ENCODE assay signal across 31 mouse cellular contexts in genomic region chr9:114377168-114377567, GRCm38 (mm10). TPM values are rescaled to one million over a fixed set of nuclear protein-coding genes. Genes with fewer than 3 reads are reported as not detected.
A peak's percentile ranks its signal among the peaks of the same experiment; 100 is the strongest.
DNase-seq lines count a peak whose midpoint lies in the region; ATAC-seq and TF ChIP-seq lines count a peak whose summit lies in the region.
"Had no signal": no experiment of that assay in that cellular context is flagged by ENCODE, and none has a peak within 500 bp of the region (broad histone marks: within the 10 kb centered on the region; RNA-seq: fewer than 3 reads in every experiment).

No protein-coding gene starts in this region.

- H3K36me3 ChIP-seq in liver, embryonic 16.5 days (ENCODE audit: control insufficient read depth, insufficient read depth) = no peaks in the 10 kb centered on the region
- H3K36me3 ChIP-seq in liver, postnatal 0 days (replicated peaks; ENCODE audit: insufficient read depth, low read length) = peaks cover 4% of the 10 kb centered on the region; the same call in 1 of the 2 replicates
- peaks cover 66% of the 10 kb centered on the region for H3K36me3 ChIP-seq in heart, embryonic 10.5 days
- H3K36me3 ChIP-seq in heart, embryonic 15.5 days = peaks cover 29% of the 10 kb centered on the region
- H3K36me3 ChIP-seq in forebrain, embryonic 12.5 days (replicated peaks) = no peaks in the 10 kb centered on the region
- H3K36me3 ChIP-seq: hindbrain, embryonic 13.5 days; liver, embryonic 15.5 days; midbrain, embryonic 15.5 days; neural tube, embryonic 13.5 days had no signal

- H3K9ac ChIP-seq in liver, embryonic 16.5 days (ENCODE audit: low read depth, low read length) = no peak overlapping the region
- no peak overlapping the region for H3K9ac ChIP-seq in liver, postnatal 0 days (replicated peaks)
- no peak overlapping the region for H3K9ac ChIP-seq in heart, embryonic 15.5 days
- H3K9ac ChIP-seq in forebrain, embryonic 12.5 days = no peak overlapping the region
- H3K9ac ChIP-seq: forebrain, postnatal 0 days; hindbrain, embryonic 13.5 days; liver, embryonic 15.5 days; midbrain, embryonic 15.5 days; neural tube, embryonic 13.5 days; stomach, embryonic 15.5 days had no signal

- no peaks in the 10 kb centered on the region for H3K27me3 ChIP-seq in liver, embryonic 16.5 days (ENCODE audit: control insufficient read depth, insufficient read depth, low read depth, low read length)
- H3K27me3 ChIP-seq in liver, postnatal 0 days (ENCODE audit: insufficient read depth, low read length) = no peaks in the 10 kb centered on the region
- H3K27me3 ChIP-seq in heart, embryonic 10.5 days (ENCODE audit: insufficient read depth, poor library complexity, severe bottlenecking) = no peaks in the 10 kb centered on the region
- no peaks in the 10 kb centered on the region for H3K27me3 ChIP-seq in heart, embryonic 15.5 days
- H3K27me3 ChIP-seq in forebrain, embryonic 12.5 days = no peaks in the 10 kb centered on the region
- H3K27me3 ChIP-seq: hindbrain, embryonic 13.5 days; liver, embryonic 15.5 days; midbrain, embryonic 15.5 days; neural tube, embryonic 13.5 days; stomach, embryonic 15.5 days had no signal

- H3K4me3 ChIP-seq in liver, embryonic 16.5 days (ENCODE audit: low read depth, low read length) = no peak overlapping the region
- H3K4me3 ChIP-seq in liver, postnatal 0 days (ENCODE audit: low read depth, low read length) = no peak overlapping the region
- no peak overlapping the region for H3K4me3 ChIP-seq in heart, embryonic 10.5 days
- H3K4me3 ChIP-seq in heart, embryonic 15.5 days = no peak overlapping the region
- H3K4me3 ChIP-seq in forebrain, embryonic 12.5 days (replicated peaks) = no peak overlapping the region
- H3K4me3 ChIP-seq: forebrain, embryonic 10.5 days; hindbrain, embryonic 13.5 days; left cerebral cortex, adult 2 months; liver, embryonic 15.5 days; midbrain, embryonic 15.5 days; myocyte; neural tube, embryonic 13.5 days; stomach, embryonic 15.5 days had no signal

- H3K27ac ChIP-seq in liver, embryonic 16.5 days (ENCODE audit: low read length) = no peak overlapping the region
- H3K27ac ChIP-seq in liver, postnatal 0 days (ENCODE audit: low read depth) = no peak overlapping the region
- H3K27ac ChIP-seq in heart, embryonic 10.5 days = no peak overlapping the region
- no peak overlapping the region for H3K27ac ChIP-seq in heart, embryonic 15.5 days
- no peak overlapping the region for H3K27ac ChIP-seq in forebrain, embryonic 12.5 days
- H3K27ac ChIP-seq: forebrain, embryonic 10.5 days; hindbrain, embryonic 13.5 days; left cerebral cortex, adult 2 months; liver, embryonic 15.5 days; midbrain, embryonic 15.5 days; neural tube, embryonic 13.5 days; stomach, embryonic 15.5 days had no signal

- ATAC-seq in liver, embryonic 16.5 days (ENCODE audit: low read depth) = peak; percentile 27; the same call in 1 of the 2 replicates
- ATAC-seq in liver, postnatal 0 days = no peak
- peak; percentile 45; the same call in 1 of the 2 replicates for ATAC-seq in heart, embryonic 15.5 days (replicated peaks; ENCODE audit: insufficient number of reproducible peaks, insufficient read depth, low FRiP score, low read depth)
- ATAC-seq in megakaryocyte-erythroid progenitor cell, adult 5-6 weeks (replicated peaks; ENCODE audit: low FRiP score, low TSS enrichment, poor library complexity, severe bottlenecking) = peak; percentile 74
- ATAC-seq in forebrain, embryonic 12.5 days (ENCODE audit: low FRiP score) = no peak
- ATAC-seq: forebrain, postnatal 0 days; midbrain, embryonic 15.5 days had no signal

- no peak overlapping the region for H3K4me2 ChIP-seq in liver, embryonic 16.5 days (ENCODE audit: low read depth, low read length)
- H3K4me2 ChIP-seq in liver, postnatal 0 days (ENCODE audit: low read depth, low read length) = no peak overlapping the region
- no peak overlapping the region for H3K4me2 ChIP-seq in heart, embryonic 15.5 days
- no peak overlapping the region for H3K4me2 ChIP-seq in forebrain, embryonic 12.5 days
- H3K4me2 ChIP-seq: hindbrain, embryonic 13.5 days; liver, embryonic 15.5 days; midbrain, embryonic 15.5 days; neural tube, embryonic 13.5 days; stomach, embryonic 15.5 days had no signal

- DNase-seq in liver, postnatal 0 days = no peak
- peak; percentile 58 for DNase-seq in heart, embryonic 10.5 days (ENCODE audit: low spot score)
- no peak for DNase-seq in embryo, embryonic 11 days
- DNase-seq: adrenal gland, postnatal 14 days; B cell, adult 2 months; cerebellum, adult 8-10 months; cerebellum, postnatal 36 days; forebrain, postnatal 0 days; gastrocnemius, postnatal 14 days; kidney, adult 18-20 months; lung, postnatal 36 days; thymus, postnatal 36 days had no signal

- no peaks in the 10 kb centered on the region for H3K9me3 ChIP-seq in liver, embryonic 16.5 days (replicated peaks; ENCODE audit: control insufficient read depth, low read length)
- H3K9me3 ChIP-seq in liver, postnatal 0 days (ENCODE audit: low read length) = no peaks in the 10 kb centered on the region
- no peaks in the 10 kb centered on the region for H3K9me3 ChIP-seq in heart, embryonic 10.5 days
- H3K9me3 ChIP-seq in heart, embryonic 15.5 days (replicated peaks) = no peaks in the 10 kb centered on the region
- H3K9me3 ChIP-seq in forebrain, embryonic 12.5 days = no peaks in the 10 kb centered on the region
- H3K9me3 ChIP-seq: forebrain, embryonic 10.5 days; hindbrain, embryonic 13.5 days; liver, embryonic 15.5 days; midbrain, embryonic 15.5 days; neural tube, embryonic 13.5 days; stomach, embryonic 15.5 days had no signal

- no peaks in the 10 kb centered on the region for H3K4me1 ChIP-seq in liver, embryonic 16.5 days (ENCODE audit: control insufficient read depth, low read depth, low read length)
- H3K4me1 ChIP-seq in liver, postnatal 0 days (ENCODE audit: insufficient read depth) = no peaks in the 10 kb centered on the region
- H3K4me1 ChIP-seq in heart, embryonic 10.5 days = peaks cover 13% of the 10 kb centered on the region; the same call in 1 of the 2 replicates
- peaks cover 11% of the 10 kb centered on the region for H3K4me1 ChIP-seq in heart, embryonic 15.5 days (replicated peaks)
- no peaks in the 10 kb centered on the region for H3K4me1 ChIP-seq in forebrain, embryonic 12.5 days
- H3K4me1 ChIP-seq: forebrain, embryonic 10.5 days; hindbrain, embryonic 13.5 days; liver, embryonic 15.5 days; midbrain, embryonic 15.5 days; neural tube, embryonic 13.5 days; stomach, embryonic 15.5 days had no signal

- 78% methylated on average over 10 of the region's 10 CpGs for WGBS in liver, embryonic 16.5 days (ENCODE audit: insufficient replicate concordance)
- WGBS in liver, postnatal 0 days (ENCODE audit: insufficient replicate concordance) = 77% methylated on average over 10 of the region's 10 CpGs
- 85% methylated on average over 10 of the region's 10 CpGs for WGBS in heart, embryonic 10.5 days
- WGBS in heart, embryonic 15.5 days = 52% methylated on average over 10 of the region's 10 CpGs
- WGBS in forebrain, embryonic 12.5 days = 98% methylated on average over 10 of the region's 10 CpGs

- TF ChIP-seq EP300 in liver, postnatal 0 days (IDR thresholded peaks at IDR 0.05; ENCODE audit: low read depth) = no peak

- TF ChIP-seq CTCF in liver, postnatal 0 days (IDR thresholded peaks at IDR 0.05; ENCODE audit: low read depth) = no peak

RNA-seq across cellular contexts. Expression of gene Crtap, which starts 13.3 kb away (rescaled TPM):
- polyA plus RNA-seq in liver, embryonic 16.5 days (2015; fragmentation: Nextera tagmentation; extraction: Ambion mirVana) = 17.8 and 18.2 TPM in 2 replicates
- 19.9 and 20.1 TPM in 2 replicates for polyA plus RNA-seq in liver, postnatal 0 days (2015; fragmentation: Nextera tagmentation; extraction: Ambion mirVana)
- polyA plus RNA-seq in heart, embryonic 10.5 days (2016; fragmentation: Nextera tagmentation; extraction: Ambion mirVana) = 92.4 and 124 TPM in 2 replicates
- 126 and 148 TPM in 2 replicates for polyA plus RNA-seq in heart, embryonic 15.5 days (2015; fragmentation: Nextera tagmentation; extraction: Ambion mirVana)
- 19.9 and 45.0 TPM in 2 replicates for total RNA-seq in megakaryocyte-erythroid progenitor cell, adult 5-6 weeks (2014; fragmentation: Nextera tagmentation)
- 13.1 and 13.6 TPM in 2 replicates for total RNA-seq in megakaryocyte-erythroid progenitor cell, adult 5-6 weeks (2017)
- polyA plus RNA-seq in forebrain, embryonic 12.5 days (2016; fragmentation: Nextera tagmentation; extraction: Ambion mirVana) = 28.3 and 36.8 TPM in 2 replicates

RNA-seq across cellular contexts. Expression of gene Glb1, which starts 23.7 kb away (rescaled TPM):
- polyA plus RNA-seq in liver, embryonic 16.5 days (2015; fragmentation: Nextera tagmentation; extraction: Ambion mirVana) = 14.2 and 18.5 TPM in 2 replicates
- 10.3 and 10.7 TPM in 2 replicates for polyA plus RNA-seq in liver, postnatal 0 days (2015; fragmentation: Nextera tagmentation; extraction: Ambion mirVana)
- polyA plus RNA-seq in heart, embryonic 10.5 days (2016; fragmentation: Nextera tagmentation; extraction: Ambion mirVana) = 33.5 and 45.1 TPM in 2 replicates
- polyA plus RNA-seq in heart, embryonic 15.5 days (2015; fragmentation: Nextera tagmentation; extraction: Ambion mirVana) = 36.6 and 47.4 TPM in 2 replicates
- 15.9 and 20.4 TPM in 2 replicates for total RNA-seq in megakaryocyte-erythroid progenitor cell, adult 5-6 weeks (2014; fragmentation: Nextera tagmentation)
- 11.5 and 23.4 TPM in 2 replicates for total RNA-seq in megakaryocyte-erythroid progenitor cell, adult 5-6 weeks (2017)
- polyA plus RNA-seq in forebrain, embryonic 12.5 days (2016; fragmentation: Nextera tagmentation; extraction: Ambion mirVana) = 19.9 and 21.4 TPM in 2 replicates

RNA-seq across cellular contexts. Expression of gene Tmppe, which starts 23.7 kb away (rescaled TPM):
- 2.3 and 2.7 TPM in 2 replicates for polyA plus RNA-seq in liver, embryonic 16.5 days (2015; fragmentation: Nextera tagmentation; extraction: Ambion mirVana)
- polyA plus RNA-seq in liver, postnatal 0 days (2015; fragmentation: Nextera tagmentation; extraction: Ambion mirVana) = 1.4 and 2.2 TPM in 2 replicates
- polyA plus RNA-seq in heart, embryonic 10.5 days (2016; fragmentation: Nextera tagmentation; extraction: Ambion mirVana) = 11.5 and 14.6 TPM in 2 replicates
- polyA plus RNA-seq in heart, embryonic 15.5 days (2015; fragmentation: Nextera tagmentation; extraction: Ambion mirVana) = 6.7 and 8.4 TPM in 2 replicates
- 4.5 TPM in 2 replicates for total RNA-seq in megakaryocyte-erythroid progenitor cell, adult 5-6 weeks (2014; fragmentation: Nextera tagmentation)
- total RNA-seq in megakaryocyte-erythroid progenitor cell, adult 5-6 weeks (2017) = 0.75 and 3.7 TPM in 2 replicates
- 8.2 and 8.7 TPM in 2 replicates for polyA plus RNA-seq in forebrain, embryonic 12.5 days (2016; fragmentation: Nextera tagmentation; extraction: Ambion mirVana)

RNA-seq across cellular contexts. Expression of gene Bcl2a1c, which starts 47.2 kb away (rescaled TPM):
- polyA plus RNA-seq in liver, embryonic 16.5 days (2015; fragmentation: Nextera tagmentation; extraction: Ambion mirVana) = not detected in 2 replicates
- not detected in 2 replicates for polyA plus RNA-seq in liver, postnatal 0 days (2015; fragmentation: Nextera tagmentation; extraction: Ambion mirVana)
- not detected in 2 replicates for polyA plus RNA-seq in heart, embryonic 10.5 days (2016; fragmentation: Nextera tagmentation; extraction: Ambion mirVana)
- polyA plus RNA-seq in heart, embryonic 15.5 days (2015; fragmentation: Nextera tagmentation; extraction: Ambion mirVana) = not detected in 2 replicates
- not detected in 2 replicates for total RNA-seq in megakaryocyte-erythroid progenitor cell, adult 5-6 weeks (2014; fragmentation: Nextera tagmentation)
- not detected in 2 replicates for total RNA-seq in megakaryocyte-erythroid progenitor cell, adult 5-6 weeks (2017)
- polyA plus RNA-seq in forebrain, embryonic 12.5 days (2016; fragmentation: Nextera tagmentation; extraction: Ambion mirVana) = not detected in 2 replicates
- total RNA-seq: adrenal gland, postnatal 14 days; forebrain, postnatal 0 days; gastrocnemius, postnatal 14 days; layer of hippocampus, postnatal 10 days; left cerebral cortex, adult 2 months; left cerebral cortex, postnatal 36 days had no signal
- polyA plus RNA-seq: embryonic facial prominence, embryonic 11.5 days; forebrain, embryonic 10.5 days; forebrain, postnatal 0 days; hindbrain, embryonic 13.5 days; kidney, embryonic 16.5 days; large intestine, adult 2 months; limb, embryonic 14.5 days; liver, embryonic 15.5 days; midbrain, embryonic 15.5 days; myocyte; neural tube, embryonic 13.5 days; spleen, adult 2 months; stomach, embryonic 15.5 days had no signal

Comparison
In these comparisons a context has a peak if more than half of its experiments do, and no peak if none do; other contexts are left out.
1. ATAC-seq: peak in liver, embryonic 16.5 days (single experiment), heart, embryonic 15.5 days (single experiment) and megakaryocyte-erythroid progenitor cell, adult 5-6 weeks (single experiment); none in liver, postnatal 0 days (single experiment) and forebrain, embryonic 12.5 days (single experiment).